Mouse (Mus musculus) ovary, postnatal 14 days (tissue): ENCODE results near the gene Gm11060.

ENCODE experiments used
- DNase-seq: peaks from one replicate; pipeline ENCODE4 v3.0.0; 2022; ENCODE audit warnings: low spot score

Gm11060 gene

DNA sequence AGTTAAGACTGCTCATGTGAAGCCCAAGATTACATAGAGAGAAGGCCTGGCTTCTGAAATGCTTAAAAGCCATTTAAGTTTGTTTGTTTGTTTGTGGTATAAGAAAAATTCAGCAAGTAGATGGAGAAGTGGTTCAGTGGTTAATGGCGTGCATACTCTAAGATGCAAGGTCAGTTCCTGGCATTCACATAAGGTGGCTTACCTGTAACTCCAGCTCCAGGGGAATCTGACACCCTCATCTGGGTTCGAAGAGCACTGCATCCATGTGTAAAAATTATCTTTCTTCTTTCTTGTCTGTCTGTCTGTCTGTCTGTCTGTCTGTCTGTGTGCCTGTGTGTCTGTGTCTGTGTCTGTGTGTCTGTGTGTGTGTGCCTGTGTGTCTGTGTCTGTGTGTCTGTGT lies at the start of gene Gm11060:
Gm11060 (plus strand) TSS at position 301 of the 400 bp plus-strand sequence.
- DNase-seq, result no peak

DNA sequence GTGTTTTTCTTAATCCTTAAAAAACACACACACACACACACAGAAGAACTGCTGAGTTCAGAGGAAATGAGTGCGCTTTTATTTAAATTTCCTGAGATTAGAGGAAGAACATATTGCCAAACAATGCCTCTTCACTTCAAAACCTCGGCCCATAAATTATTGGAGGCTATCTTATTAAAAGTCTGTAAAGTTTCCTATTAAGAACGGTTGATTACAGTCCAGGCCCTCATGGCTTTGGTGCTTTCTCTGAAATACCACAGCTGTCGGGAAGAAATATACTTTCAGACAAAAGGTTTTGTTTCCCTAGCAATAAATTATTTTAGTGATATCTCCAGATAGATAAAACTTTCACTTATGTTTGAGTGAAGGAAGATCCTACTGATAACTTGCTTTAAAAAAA lies 48.7 kb upstream of the Gm11060 start:
- no peak for DNase-seq

DNA sequence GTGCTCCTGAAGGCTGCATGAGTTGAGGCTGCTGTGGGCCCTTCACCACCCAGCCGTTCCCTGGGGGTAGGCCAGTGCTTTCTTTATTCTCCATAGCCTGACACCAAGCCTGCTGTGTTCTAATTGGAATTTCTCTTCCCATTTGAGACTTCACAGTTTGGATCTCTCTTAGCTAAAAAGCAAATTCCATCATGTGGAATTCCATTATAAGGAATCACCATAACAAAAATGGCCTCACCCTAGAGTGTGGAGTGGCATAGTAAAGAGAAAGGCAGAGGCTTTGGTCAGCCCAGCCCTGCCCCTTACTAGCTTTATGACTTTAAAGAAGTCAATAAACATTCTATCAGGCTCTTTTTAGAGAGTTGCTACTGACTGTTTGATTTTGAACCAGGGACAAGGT lies 43.5 kb upstream of the Gm11060 start:
- DNase-seq, result no peak

DNA sequence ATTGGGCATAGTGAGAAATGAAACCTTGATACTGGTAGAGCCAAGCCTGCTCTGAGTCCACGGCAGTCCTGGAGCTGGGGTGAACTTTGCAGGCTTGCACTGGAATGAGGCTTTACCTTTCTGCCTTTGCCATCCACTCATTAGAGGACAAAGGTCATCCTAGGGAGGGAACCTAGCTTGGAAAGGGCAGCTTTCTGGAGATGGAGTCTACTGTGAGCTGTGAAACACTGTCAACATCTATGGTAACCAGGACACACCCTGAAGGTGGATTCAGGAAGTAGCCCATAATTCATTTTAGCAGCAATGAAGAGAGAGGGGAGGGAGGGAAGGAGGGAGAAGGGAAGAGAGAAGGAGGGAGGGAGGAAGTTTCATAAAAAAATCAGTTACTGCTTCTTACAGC lies 36.3 kb upstream of the Gm11060 start:
- DNase-seq, result no peak

DNA sequence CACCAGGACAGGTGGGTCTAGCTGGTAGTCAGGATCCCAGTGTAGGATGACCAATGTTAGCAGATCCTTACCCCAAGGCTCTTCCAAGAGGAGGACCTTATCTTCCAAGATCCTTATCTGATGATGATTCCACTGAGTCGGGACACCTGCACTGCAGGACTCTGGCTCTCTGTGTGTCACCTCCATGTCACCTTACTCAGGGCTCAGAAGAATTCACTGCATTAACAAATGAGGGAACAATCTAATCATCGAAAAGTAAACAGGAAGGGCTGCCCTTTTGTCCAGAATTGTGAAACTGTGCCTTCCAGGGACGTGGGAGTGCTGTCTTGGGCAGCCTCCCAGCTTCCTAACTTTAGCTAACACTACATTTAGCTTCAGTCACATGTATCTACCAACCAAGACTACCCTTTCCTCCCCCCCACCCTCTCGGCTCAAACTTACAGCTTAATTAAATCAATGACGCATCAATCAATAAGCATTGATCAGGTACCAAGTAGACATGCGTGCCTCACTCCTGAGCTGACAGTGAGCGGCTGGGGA lies 33.2 kb upstream of the Gm11060 start:
- DNase-seq, result no peak

DNA sequence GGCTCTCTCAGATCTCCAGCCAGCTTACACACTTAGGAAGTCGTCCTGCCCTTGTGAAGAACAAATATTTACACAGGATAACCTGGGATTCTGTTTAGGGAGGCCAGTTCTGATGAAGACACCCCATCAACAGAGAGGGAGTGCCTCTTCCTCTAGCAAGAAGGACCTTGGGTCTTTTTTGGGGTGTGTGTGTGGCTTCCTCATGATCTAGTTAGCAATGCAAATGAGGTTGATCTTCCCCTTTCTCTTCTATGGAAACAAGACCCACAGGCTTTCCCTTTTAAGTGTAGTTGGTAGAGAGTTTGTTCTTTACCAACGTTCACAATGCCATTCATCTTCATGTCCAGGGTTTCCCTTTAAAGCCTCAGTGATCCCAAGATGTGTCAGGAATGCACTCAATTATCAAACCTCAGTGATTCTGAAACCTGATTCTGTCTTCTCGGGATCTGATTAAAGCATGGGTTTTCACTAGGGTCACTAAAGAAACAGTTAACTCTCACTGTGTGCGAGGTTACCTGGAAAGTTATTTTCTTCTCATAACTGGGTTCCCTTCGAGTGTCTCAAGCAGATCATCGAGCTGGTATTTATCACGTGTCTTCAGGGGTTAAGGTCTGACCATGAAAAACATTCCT lies 29.0 kb upstream of the Gm11060 start:
- DNase-seq, result no peak

DNA sequence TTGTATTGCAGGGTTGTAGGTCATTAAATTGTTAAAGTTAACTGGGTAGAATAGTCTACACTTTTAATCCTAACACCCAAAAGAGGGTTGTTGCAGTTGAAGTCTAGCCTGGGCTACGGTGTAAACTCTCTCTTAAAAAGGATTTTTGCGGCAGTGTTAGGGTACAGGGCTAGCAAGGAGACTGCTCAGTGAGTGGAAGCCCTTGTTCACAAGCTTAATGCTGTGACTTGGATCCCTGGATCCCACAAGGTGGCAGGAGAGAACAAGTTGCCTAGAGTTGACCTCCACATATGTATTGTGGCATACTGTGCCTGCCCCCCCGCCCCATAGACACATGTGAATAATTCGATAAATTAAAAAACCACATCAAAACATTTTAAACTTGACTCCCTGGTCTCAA lies 19.3 kb upstream of the Gm11060 start:
- no peak for DNase-seq

DNA sequence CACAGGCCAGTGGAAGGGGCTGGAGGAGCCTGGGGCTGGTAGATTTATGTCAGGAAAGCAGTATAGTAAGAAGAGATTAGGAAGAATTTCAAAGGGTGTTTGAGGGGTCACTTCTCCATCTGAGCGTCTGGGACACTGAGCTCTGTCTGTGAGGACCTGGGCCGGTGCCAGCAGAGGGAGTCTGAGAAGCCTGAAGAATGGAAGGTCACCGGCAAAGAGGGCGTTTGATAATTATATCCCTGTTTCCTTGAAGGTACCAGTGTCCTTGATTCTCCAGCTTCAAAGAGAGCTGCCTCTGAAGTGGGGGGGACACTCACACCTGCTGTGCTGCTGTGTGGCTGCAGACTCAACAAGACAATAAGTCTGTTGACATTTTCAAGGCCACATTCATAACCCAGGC lies 17.6 kb upstream of the Gm11060 start:
- DNase-seq, result no peak

DNA sequence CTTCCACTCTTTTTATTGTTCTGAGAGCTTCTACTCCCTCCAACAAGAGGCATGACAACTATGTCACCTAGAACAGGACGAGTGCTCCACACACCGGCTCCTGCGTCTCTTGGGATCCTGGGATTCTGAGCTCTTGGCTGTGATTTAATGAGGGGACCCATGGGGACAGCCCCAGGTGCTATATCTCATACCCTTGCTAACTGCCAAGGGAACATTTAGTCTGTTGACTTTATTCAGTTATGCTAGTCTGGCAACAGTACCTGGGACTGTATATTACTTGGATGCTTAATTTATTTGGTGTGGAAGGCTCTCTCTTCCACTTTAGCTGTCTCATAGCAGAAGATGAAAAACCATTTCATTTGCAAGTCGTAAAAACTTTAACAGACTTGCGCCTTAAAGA lies 16.0 kb upstream of the Gm11060 start:
- no peak for DNase-seq

DNA sequence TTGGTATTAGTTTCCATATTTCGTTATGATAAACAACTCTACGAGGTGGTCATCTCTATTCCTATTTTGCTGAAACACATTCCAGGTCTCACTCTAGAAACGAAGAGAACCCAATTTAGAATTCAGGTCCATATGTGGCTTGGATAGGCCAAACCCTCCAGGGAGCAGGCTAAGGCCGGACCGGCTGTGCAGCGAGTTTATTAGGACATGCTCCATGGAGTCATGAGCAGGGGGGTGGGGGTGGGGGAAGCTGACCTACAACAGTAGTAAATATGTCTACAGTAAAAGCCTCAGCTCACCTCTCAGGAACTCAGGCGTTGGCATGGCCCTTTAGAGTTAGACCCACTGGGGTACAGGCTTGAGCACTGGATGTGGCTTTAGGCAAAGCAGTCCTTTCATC lies 14.7 kb upstream of the Gm11060 start:
- DNase-seq, result no peak

DNA sequence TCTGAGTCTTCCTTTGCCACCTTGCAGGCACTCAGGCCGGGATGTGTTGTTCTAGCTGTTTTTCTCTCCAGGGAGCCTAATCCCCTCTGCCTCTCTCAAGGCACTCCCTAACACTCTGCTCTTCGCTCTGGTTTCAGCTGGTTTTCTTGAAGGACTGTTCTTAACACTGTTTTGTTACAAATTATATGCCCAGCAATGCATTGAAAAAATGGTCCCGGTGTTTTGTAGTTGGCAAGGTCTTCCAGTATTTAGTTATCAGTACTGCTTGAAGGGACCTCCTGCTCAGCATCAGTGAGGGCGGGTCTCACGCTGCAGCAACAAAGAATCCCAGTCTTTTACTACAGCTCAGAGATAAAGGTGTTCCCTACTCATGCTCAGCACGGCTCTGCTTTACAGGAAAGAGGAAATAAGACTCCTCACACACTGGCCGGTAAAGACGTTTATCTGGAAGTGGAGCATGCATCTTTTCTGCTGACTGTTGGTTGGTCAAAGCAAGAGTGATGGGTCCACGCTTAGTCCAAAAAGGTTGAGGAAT lies 9.5 kb upstream of the Gm11060 start:
- DNase-seq, result no peak

DNA sequence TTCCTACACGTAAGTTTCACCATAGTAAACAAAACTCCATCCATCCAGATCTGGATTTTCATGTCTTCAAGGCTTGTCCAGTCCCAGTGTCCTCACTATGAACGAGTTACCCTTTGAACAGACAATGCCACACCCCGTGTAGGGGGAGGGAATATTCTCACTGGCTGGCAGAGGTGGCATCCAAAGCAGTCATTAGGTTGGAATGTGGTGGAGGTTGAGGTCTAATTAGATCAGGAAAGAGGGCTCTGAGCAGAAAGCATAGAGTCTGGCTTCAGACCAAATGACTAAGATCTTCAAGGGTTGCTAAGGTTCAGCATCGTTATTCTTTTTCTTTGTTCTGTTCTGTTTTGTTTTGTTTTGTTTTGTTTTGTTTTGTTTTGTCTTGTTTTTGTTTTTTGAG lies 7.8 kb upstream of the Gm11060 start:
- DNase-seq, result no peak

DNA sequence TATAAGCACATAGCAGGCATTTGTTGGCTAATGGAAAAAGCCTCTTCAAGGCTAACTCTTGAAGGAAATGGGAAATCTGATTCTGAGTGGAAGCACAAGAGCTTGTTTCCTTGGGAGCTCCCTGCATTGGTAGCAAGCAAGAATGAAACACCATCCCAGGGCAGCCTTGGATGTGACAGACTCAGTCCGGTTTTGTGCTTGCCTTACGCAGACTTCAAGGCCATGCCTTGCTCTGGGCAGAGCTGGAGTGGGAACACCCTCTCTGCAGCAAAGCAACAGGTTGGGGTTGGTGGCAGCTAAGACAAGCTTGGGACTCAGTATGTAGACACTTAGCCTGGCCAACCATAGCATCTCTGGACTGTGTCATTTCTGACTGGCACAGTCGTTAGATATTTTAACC lies 5.7 kb upstream of the Gm11060 start:
- no peak for DNase-seq

DNA sequence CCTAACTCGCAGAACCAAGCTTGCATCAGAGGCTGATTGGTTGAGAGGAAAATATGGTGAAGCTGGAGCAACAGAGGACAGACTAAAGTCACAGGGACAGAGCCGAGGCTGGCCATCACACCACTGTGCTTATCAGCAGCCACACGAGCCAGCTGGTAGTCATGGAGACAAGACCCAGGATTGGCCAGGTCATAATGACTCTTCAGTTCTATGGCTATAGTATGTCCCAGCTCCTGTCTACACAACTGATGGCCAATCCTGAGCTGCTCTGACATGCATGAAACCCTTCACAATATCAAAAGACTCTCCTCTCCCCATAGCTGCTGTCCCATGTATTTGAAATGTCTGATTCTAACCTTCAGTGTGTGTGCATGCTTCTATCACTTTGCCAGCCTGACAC lies 3.8 kb upstream of the Gm11060 start:
- DNase-seq, result no peak

DNA sequence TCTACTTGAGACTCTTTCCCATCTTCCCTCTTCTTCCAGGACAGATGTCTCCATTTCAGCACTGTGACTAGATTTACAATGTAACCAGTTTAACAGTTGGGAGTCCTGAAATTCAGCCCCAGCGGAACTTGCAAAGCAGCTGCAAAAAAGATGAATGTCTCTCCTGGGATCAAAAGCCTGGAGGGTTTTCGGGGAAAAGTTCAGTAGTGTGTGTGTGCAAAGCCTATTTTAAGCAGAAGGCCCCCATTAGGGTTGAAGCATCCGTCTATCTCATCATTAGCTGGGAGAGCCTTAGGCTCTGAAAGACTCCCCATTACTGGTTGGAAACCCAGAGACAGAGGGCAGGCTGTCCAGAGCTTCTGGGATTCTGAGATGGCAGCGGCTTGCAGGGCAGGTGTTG lies 2.7 kb upstream of the Gm11060 start:
- no peak for DNase-seq

DNA sequence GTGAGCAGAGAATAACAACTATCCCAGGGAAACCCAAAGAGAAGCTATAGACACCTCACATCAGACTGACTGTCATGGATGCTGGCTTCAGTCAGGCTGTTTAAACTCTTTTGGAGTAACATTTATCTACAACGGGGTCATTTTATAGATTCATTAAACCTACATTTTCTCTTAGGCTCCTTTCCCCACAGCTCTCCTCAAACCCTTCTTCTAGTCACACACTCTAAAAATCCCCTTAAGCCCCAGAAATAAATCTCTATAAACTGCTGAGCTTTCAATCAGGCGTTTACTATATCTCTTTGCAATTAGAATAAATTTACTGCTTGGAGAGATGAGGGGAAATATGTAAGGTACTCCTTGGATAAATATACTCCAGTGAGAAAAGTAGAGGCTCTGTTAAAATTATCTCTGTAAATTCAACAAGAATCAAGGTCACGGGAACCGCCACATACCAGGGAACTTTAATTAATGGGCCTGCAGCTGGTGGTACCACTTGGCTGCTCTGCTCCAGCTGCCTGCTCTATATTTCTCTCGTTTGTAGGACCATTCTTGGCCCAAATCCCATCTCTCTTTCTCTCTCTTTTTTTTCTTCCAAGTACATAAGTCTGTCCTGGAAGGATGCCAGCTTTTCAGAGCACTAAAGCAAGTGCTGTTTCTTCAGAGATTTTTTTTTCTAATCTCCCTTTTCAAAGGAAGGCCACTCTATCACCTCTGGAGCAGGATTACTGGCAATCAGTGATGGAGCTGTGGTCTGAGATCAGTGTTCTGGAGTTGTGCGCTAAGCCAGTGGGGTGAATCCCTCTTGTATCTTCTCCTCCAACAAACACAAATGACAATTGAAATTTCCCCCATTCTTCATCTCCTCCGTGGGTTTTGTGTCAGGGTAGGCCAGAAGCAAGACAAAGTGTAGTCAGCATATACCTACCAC lies 2.0 kb upstream of the Gm11060 start:
- DNase-seq, result no peak

DNA sequence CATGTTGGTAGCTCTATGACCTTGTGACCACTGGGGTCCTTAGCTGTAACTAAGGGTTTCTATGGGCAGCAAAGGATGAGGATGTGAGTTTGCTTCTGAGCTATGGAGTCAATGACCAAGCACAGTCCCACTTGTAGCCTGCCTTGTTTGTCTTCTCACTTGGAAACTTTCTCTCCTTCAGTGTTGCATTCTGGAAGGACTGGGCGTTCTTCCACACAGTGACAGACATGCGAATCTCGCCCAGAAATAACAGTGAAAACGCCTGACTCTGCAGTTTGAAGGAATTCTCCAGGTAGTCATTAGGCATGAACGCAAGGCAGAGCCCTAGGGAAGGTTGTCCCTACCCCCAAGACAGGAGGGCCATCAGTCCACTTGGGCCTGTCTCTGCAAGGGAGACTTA lies 827 bp upstream of the Gm11060 start:
- DNase-seq, result no peak

DNA sequence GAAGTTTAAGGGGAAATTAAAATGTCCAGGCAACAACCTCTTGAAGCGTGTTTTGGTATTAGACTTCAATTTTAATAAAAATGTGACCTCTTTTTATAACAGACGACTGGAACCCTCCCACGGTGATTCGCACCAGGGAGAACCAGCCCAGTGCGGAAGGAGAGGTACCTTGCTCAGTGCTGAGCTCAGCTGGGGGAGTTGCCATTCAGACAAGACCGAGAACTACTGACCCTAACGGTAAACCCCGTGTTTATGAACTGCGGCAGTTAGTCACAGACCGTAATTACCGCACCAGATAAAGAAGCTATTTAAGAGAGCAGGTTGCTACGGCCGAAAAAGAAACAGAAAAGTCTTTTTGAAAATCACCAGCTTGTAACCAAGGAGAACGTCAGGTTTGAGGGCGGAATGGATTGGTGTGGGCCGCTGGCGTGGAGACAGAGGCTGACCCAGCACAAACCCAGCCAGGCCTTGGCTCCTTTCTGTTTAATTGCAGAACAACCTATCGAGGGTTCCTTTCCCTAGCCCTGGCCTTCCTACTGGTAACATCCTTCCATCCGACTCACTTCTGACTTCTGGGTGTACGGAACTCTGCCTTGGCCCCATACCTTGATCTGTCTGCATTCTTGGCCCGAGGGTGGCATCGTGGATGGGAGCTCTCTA lies 5.6 kb downstream of the Gm11060 start:
- DNase-seq, result no peak

DNA sequence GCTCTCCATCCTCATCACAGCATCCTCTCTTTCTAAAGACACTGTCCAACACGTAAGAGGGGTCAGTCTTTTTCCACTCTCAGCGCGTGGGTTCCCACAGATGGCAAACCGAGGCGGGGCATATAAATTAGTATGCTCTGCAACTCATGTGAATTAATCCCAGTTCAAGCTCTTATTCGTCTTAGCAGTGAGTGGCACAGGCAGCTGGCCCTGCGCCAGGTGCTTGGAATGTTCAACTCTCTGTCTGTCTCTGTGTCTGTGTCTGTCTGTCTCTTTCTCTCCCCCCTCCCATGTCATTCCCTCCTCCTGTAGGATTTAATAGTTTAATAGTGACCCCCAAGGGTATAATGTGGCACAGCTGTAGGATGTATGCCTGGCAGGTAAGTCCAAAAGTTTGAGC lies 7.6 kb downstream of the Gm11060 start:
- DNase-seq, result no peak

DNA sequence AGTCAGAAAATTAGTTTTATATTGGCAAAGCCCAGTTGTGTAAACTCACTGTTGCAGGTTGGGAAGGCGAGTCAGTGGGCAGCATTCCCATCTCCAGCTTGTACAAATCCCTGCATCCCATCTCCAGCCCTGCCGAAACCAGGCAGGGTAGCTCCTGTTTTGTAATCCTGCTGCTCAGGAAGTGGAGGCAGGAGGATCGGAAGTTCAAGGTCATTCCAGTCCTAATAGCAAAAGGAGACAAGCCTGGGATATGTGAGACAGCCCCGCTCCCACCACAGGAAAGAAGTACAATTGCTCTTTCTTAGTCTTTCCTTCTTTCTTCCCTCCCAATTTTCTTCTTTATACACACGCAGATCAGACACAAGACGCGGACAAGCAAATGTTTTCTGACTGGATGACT lies 8.7 kb downstream of the Gm11060 start:
- no peak for DNase-seq

DNA sequence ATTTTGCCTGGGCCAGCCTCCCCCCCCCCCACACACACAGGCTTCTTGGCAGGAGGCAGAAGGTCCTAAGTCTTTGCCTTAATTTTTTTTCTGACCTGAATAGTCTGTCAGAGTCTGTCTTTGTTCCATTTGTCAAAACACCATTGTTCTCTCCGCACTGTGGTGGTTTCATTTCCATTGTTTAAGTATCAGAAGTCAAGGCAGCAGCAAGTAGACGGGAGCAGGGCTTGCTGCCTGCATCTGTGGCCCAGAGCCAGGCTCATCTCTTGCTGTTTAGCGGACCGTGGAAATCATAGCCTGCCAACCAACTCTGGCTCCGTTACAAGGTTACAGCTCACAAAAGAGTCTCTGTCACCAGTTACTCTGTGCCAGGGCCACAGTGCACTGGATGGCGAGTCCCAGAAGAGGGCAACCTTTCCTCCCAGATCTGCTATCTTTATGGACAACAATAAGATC lies 16.9 kb downstream of the Gm11060 start:
- DNase-seq, result peak; percentile 64

DNA sequence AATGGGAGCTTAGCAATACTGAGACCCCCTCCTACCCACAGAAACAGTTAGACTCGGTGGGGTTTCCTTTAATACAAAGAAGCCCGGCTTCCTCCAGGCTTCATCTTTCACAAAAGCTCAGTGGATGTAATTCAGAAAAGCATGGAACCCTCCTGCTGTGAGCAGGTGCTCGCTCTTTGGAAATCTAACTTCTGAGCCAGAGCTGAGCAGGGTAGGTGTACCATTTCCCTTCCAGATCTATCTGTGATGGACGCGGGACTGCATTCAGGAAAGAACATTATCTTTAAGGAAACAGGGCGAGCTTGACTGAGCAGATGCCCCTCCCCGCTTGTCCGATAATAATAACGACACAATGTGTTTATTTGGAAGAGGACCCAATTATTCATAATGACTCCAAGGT lies 22.3 kb downstream of the Gm11060 start:
- no peak for DNase-seq

DNA sequence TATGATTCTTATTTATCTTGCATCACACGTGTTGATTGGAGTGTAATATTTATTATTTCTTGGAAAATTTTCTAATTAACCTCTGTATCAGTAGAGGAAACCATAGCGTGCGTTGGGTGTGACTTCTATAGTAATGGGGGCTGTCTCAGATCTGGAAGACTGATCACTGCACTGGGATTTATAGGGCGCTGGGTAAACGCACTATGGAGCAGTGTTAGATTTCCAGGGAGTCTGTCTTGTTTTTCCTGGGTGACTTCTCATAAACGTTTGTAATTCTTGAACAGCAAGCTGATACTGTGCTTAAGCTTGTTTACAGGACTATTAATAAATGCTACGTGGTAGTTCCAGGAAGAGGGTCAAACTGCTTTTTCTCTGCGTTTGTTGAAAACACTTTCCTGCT lies 25.9 kb downstream of the Gm11060 start:
- DNase-seq, result no peak
